Mouse (Mus musculus) liver, embryonic 14.5 days (tissue): ENCODE results near the gene Fbln2. TPM values are rescaled to one million over a fixed set of nuclear protein-coding genes. Genes with fewer than 3 reads are reported as not detected.

Experiments used
- ATAC-seq: fragments of 200-750 bp; cut with Nextera tagmentation; 2 replicates; pipeline ENCODE4 v1.8.0; 2017; ENCODE audit warnings: moderate number of reproducible peaks, mild to moderate bottlenecking, moderate library complexity; ENCODE audit not compliant: insufficient read depth
- DNase-seq, 3 experiments: peaks; one replicate each; pipeline ENCODE4 v3.0.0-alpha.2; 2012 to 2013; ENCODE audit warnings: low read depth in 3 of 3, low spot score in 3 of 3
- H3K27ac ChIP-seq: fragments of 300-500 bp; sonication (generic); 2 replicates; pipeline ENCODE4 v1.5.1; 2014; ENCODE audit warnings: moderate library complexity, mild to moderate bottlenecking, control low read depth, inconsistent platforms
- H3K27me3 ChIP-seq: fragments of 300-500 bp; sonication (generic); 2 replicates; pipeline ENCODE4 v1.6.1; 2014; ENCODE audit warnings: mild to moderate bottlenecking, low read length, moderate library complexity; ENCODE audit not compliant: control insufficient read depth, insufficient read depth
- H3K36me3 ChIP-seq: fragments of 300-500 bp; sonication (generic); replicated peaks from 2 replicates; pipeline ENCODE4 v1.6.1; 2014; ENCODE audit warnings: low read depth; ENCODE audit not compliant: control insufficient read depth, insufficient read depth
- H3K4me1 ChIP-seq, 2 experiments: fragments of 200-500 bp in 1 of 2; fragments of 300-500 bp in 1 of 2; sonication (generic) in 1 of 2; replicated peaks; 2 replicates each; pipeline ENCODE4 v1.6.1; 2012 to 2014; ENCODE audit warnings: antibody characterized with exemption in 1 of 2, inconsistent platforms in 1 of 2, low read length in 1 of 2; ENCODE audit not compliant: control insufficient read depth in 2 of 2, insufficient read depth in 2 of 2
- H3K4me2 ChIP-seq: fragments of 300-500 bp; sonication (generic); 2 replicates; pipeline ENCODE4 v1.6.1; 2014; ENCODE audit warnings: low read depth, mild to moderate bottlenecking, control low read depth, moderate library complexity
- H3K4me3 ChIP-seq, 2 experiments: fragments of 200-500 bp in 1 of 2; fragments of 300-500 bp in 1 of 2; sonication (generic) in 1 of 2; 2 replicates each; pipeline ENCODE4 v1.5.1; 2012 to 2014; ENCODE audit warnings: low read depth in 2 of 2, low read length in 2 of 2, mild to moderate bottlenecking in 2 of 2, control low read depth in 1 of 2, inconsistent platforms in 1 of 2, moderate library complexity in 1 of 2; ENCODE audit not compliant: insufficient read depth in 1 of 2
- H3K9ac ChIP-seq: fragments of 300-500 bp; sonication (generic); replicated peaks from 2 replicates; pipeline ENCODE4 v1.6.1; 2014; ENCODE audit warnings: mild to moderate bottlenecking, control low read depth, moderate library complexity
- H3K9me3 ChIP-seq: fragments of 300-500 bp; sonication (generic); 2 replicates; pipeline ENCODE4 v1.6.1; 2016; ENCODE audit warnings: low read length, mixed read lengths; ENCODE audit not compliant: control insufficient read depth
- CTCF ChIP-seq: IDR thresholded peaks from 2 replicates; pipeline ENCODE4 v1.5.1; 2016; ENCODE audit warnings: antibody characterized with exemption, low read depth, control low read depth
- EP300 ChIP-seq: IDR thresholded peaks from 2 replicates; pipeline ENCODE4 v1.6.1; 2016; ENCODE audit warnings: antibody characterized with exemption, low read depth
- WGBS: fragments of 180-500 bp; shearing (Covaris S2); extraction: QIAGEN DNeasy Blood & Tissue Kit; methylation state at CpG from one replicate; pipeline ENCODE4 v1.1.7; 2014; ENCODE audit not compliant: insufficient replicate concordance; 5-methylcytosine and 5-hydroxymethylcytosine counted together
- polyA plus RNA-seq, 2 experiments: library from polyadenylated mRNA; depleted of rRNA in 1 of 2; stranded (reverse) in 1 of 2; unstranded in 1 of 2; fragments of >200 nt; fragmentation: Nextera tagmentation in 1 of 2; extraction: Ambion mirVana in 1 of 2; gene quantifications; 2 replicates each; pipeline versions ENCODE4 v1.2.1 to v1.2.3; 2012 to 2014

Fbln2 gene
- polyA plus RNA-seq, 2 experiments: 4.3 to 5.1 TPM

GRCm38 (mm10) chr6:91281747-91282146, 69.5 kb downstream of the Fbln2 start:
- Histone ChIP-seq H3K27me3 (peaks cover 28% of the 10 kb centered on the region), H3K4me2 (no peak overlapping the region), H3K4me1 (no peaks in the 10 kb centered on the region), H3K9ac (no peak overlapping the region), H3K9me3 (no peaks in the 10 kb centered on the region), H3K36me3 (no peaks in the 10 kb centered on the region), H3K4me3 (no peak overlapping the region), H3K27ac (no peak overlapping the region)
- TF ChIP-seq CTCF (no peak), EP300 (no peak)
- 42% methylated on average over 5 of the region's 5 CpGs for WGBS
- no peak for ATAC-seq
- no peak for DNase-seq

- Histone ChIP-seq H3K4me2 (no peak overlapping the region), H3K4me1 (no peaks in the 10 kb centered on the region), H3K9me3 (no peaks in the 10 kb centered on the region), H3K4me3 (no peak overlapping the region), H3K27ac (no peak overlapping the region), H3K36me3 (no peaks in the 10 kb centered on the region), H3K9ac (no peak overlapping the region), H3K27me3 (peaks cover 28% of the 10 kb centered on the region)
- TF ChIP-seq EP300 (no peak), CTCF (no peak)
- WGBS: 44% methylated on average over 7 of the region's 7 CpGs
- no peak for DNase-seq
- no peak for ATAC-seq
Measured at GRCm38 (mm10) chr6:91283031-91283430, 70.8 kb downstream of the Fbln2 start.

- ATAC-seq (no peak), DNase-seq (no peak)
- no peak overlapping the region for H3K9ac ChIP-seq
- H3K27me3 ChIP-seq: peaks cover 31% of the 10 kb centered on the region
- no peak overlapping the region for H3K27ac ChIP-seq
- no peaks in the 10 kb centered on the region for H3K9me3 ChIP-seq
- TF ChIP-seq CTCF: no peak
- no peak for TF ChIP-seq EP300
- no peak overlapping the region; the same call in 1 of the 2 replicates for H3K4me2 ChIP-seq
- H3K4me3 ChIP-seq: no peak overlapping the region
- no peaks in the 10 kb centered on the region for H3K4me1 ChIP-seq
- H3K36me3 ChIP-seq: no peaks in the 10 kb centered on the region
- 6% methylated on average over 35 of the region's 35 CpGs for WGBS
Measured at GRCm38 (mm10) chr6:91284521-91285449, 72.5 kb downstream of the Fbln2 start.

DNA sequence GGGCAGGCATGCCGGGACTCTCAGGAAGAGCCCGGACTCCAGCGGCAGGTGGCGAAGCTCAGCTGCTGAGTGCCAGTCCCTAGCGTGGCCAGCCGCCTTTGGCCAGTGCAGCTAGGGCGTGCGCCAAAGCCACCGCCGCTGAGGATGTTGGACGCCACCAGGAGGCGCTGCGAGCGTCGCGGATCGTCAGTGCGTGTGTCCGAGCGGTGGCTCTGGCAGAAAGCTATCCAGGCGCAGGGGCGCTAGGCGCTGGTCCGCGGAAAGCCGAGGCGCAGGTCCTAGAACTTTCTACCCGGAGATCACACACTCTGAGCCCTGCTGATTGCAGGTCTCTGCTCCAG, 73.2 kb downstream of the Fbln2 start:
- TF ChIP-seq CTCF: peak; percentile 91
- TF ChIP-seq EP300: no peak
- DNase-seq: peak in 2 of 3 experiments; percentile 7 to 9
- under 1% methylated on average over 28 of the region's 28 CpGs for WGBS
- H3K9ac ChIP-seq: no peak overlapping the region
- H3K4me3 ChIP-seq: no peak overlapping the region
- H3K9me3 ChIP-seq: no peaks in the 10 kb centered on the region
- ATAC-seq: no peak
- H3K27me3 ChIP-seq: peaks cover 31% of the 10 kb centered on the region
- H3K27ac ChIP-seq: no peak overlapping the region
- H3K36me3 ChIP-seq: no peaks in the 10 kb centered on the region
- H3K4me2 ChIP-seq: no peak overlapping the region; the same call in 1 of the 2 replicates
- H3K4me1 ChIP-seq: no peaks in the 10 kb centered on the region

DNA sequence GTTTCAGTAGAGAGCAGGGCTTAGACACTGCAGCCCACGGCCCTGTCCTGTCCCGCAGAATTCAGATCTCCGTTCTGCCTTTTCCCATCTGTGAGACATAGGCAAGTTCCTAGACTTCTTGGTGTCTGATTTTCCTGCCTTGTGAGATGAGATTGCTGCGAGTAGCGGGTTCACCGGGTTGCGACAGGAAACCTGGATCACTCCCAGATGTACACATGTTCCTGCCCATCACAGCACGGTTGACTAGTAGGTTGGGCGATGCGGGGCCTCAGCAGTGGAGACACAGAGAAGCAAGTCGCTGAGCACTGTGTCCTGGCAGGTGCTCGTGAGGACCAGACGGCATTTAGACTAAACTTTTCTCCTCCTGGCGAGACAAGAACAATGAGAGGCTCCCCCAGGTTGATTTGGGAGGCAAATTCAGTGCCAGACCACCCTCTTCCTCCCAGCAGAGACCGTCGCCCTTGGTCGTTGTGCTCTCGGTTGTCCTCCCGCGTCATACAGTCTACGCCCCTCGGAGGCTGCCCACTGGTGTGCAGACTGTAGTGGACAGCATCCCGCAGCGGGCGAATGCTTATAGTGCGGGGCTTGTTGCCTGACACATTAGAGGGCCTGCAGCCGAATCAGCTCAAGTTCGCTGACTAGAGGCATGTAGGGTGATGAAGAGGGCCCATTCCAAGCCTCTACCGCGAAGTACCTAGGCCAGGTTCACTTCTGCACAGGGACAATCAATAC, 73.7 kb downstream of the Fbln2 start:
- Histone ChIP-seq H3K9ac (no peak overlapping the region), H3K27ac (no peak overlapping the region), H3K4me1 (no peaks in the 10 kb centered on the region), H3K9me3 (no peaks in the 10 kb centered on the region), H3K4me2 (no peak overlapping the region), H3K4me3 (no peak overlapping the region), H3K36me3 (no peaks in the 10 kb centered on the region), H3K27me3 (peaks cover 31% of the 10 kb centered on the region)
- ATAC-seq (no peak), DNase-seq (no peak)
- WGBS: 30% methylated on average over 30 of the region's 30 CpGs
- no peak for TF ChIP-seq CTCF
- no peak for TF ChIP-seq EP300
